Mouse (Mus musculus): ENCODE measurements at regions not wholly inside any gene's neighbourhood (a gene's known extent, or its start where the extent isn't known, plus 50 kb on each side); places are given as distances from the start of the nearest gene placed in this dataset.

GRCm38 (mm10) chr1:39106372-39106643 lies 87.2 kb upstream of the Npas2 start:
- dilution Hi-C loops (cut with MboI; ENCODE audit: extremely low pct_ligation_motif_present, extremely low pct_unique_long_range_greater_than_20kb, low sequenced_read_pairs) (no loop called here), in situ Hi-C loops (cut with MboI; ENCODE audit: low pct_ligation_motif_present, low pct_unique_long_range_greater_than_20kb, low sequenced_read_pairs) (no loop called here)
- no peak overlapping the region for H3K4me3 ChIP-seq (replicated peaks in 1 of 3; ENCODE audit: low read depth in 2 of 3, low read length in 2 of 3, poor library complexity in 1 of 3)
- H3K79me2 ChIP-seq (replicated peaks; ENCODE audit: control insufficient read depth, extremely low read depth, insufficient read depth, poor library complexity, severe bottlenecking): no peaks in the 10 kb centered on the region
- no peak overlapping the region for H3K27ac ChIP-seq (ENCODE audit: insufficient read depth, low read depth)
- DNase-seq (ENCODE audit: extremely low read depth): no peak
- H3K9me3 ChIP-seq (replicated peaks; ENCODE audit: low read length): no peaks in the 10 kb centered on the region
- H3K9ac ChIP-seq (ENCODE audit: insufficient read depth, low read depth): no peak overlapping the region
- no peaks in the 10 kb centered on the region for H3K36me3 ChIP-seq (replicated peaks in 1 of 2; ENCODE audit: control insufficient read depth in 1 of 2, insufficient read depth in 1 of 2, low read length in 1 of 2)
- peaks cover 0 to 3% of the 10 kb centered on the region in 2 experiments; a peak in 1 of 4 replicates for H3K4me1 ChIP-seq (ENCODE audit: control insufficient read depth in 1 of 2, insufficient read depth in 2 of 2)
- H3K27me3 ChIP-seq (replicated peaks): no peaks in the 10 kb centered on the region
- TF ChIP-seq RCOR1 (conservative IDR thresholded peaks at IDR 0.05; ENCODE audit: low read depth, low read length) (no peak), SIN3A (IDR thresholded peaks at IDR 0.05; ENCODE audit: low read length) (no peak), TBP (conservative IDR thresholded peaks at IDR 0.05; ENCODE audit: low read depth, low read length) (no peak), MAZ (IDR thresholded peaks at IDR 0.05; ENCODE audit: low read depth, low read length) (no peak), TCF12 (IDR thresholded peaks at IDR 0.05; ENCODE audit: low read depth, low read length) (no peak), NELFE (IDR thresholded peaks at IDR 0.05; ENCODE audit: low read depth, low read length) (no peak), PAX5 (IDR thresholded peaks at IDR 0.05; ENCODE audit: low read length) (no peak), JUN (IDR thresholded peaks at IDR 0.05; ENCODE audit: insufficient read depth, low read depth, low read length) (no peak), MYC (IDR thresholded peaks at IDR 0.05; ENCODE audit: low read depth, low read length) (no peak), MAFK (IDR thresholded peaks at IDR 0.05; ENCODE audit: insufficient replicate concordance, low read length) (no peak), GABPA (IDR thresholded peaks at IDR 0.05; ENCODE audit: insufficient replicate concordance, low read depth, low read length) (no peak)
- no peak overlapping the region for H3K4me2 ChIP-seq (ENCODE audit: insufficient read depth, low read depth, poor library complexity, severe bottlenecking)

GRCm38 (mm10) chr1:39106650-39107049 lies 86.9 kb upstream of the Npas2 start:
- no peak overlapping the region for H3K4me2 ChIP-seq (ENCODE audit: insufficient read depth, low read depth, poor library complexity, severe bottlenecking)
- no peaks in the 10 kb centered on the region for H3K27me3 ChIP-seq (replicated peaks)
- H3K36me3 ChIP-seq (replicated peaks in 1 of 2; ENCODE audit: control insufficient read depth in 1 of 2, insufficient read depth in 1 of 2, low read length in 1 of 2): no peaks in the 10 kb centered on the region
- H3K9me3 ChIP-seq (replicated peaks; ENCODE audit: low read length): no peaks in the 10 kb centered on the region
- H3K9ac ChIP-seq (ENCODE audit: insufficient read depth, low read depth): no peak overlapping the region
- H3K27ac ChIP-seq (ENCODE audit: insufficient read depth, low read depth): no peak overlapping the region
- in situ Hi-C loops (cut with MboI; ENCODE audit: low pct_ligation_motif_present, low pct_unique_long_range_greater_than_20kb, low sequenced_read_pairs) (no loop called here), dilution Hi-C loops (cut with MboI; ENCODE audit: extremely low pct_ligation_motif_present, extremely low pct_unique_long_range_greater_than_20kb, low sequenced_read_pairs) (no loop called here)
- no peak for DNase-seq (ENCODE audit: extremely low read depth)
- peaks cover 0 to 3% of the 10 kb centered on the region in 2 experiments; a peak in 1 of 4 replicates for H3K4me1 ChIP-seq (ENCODE audit: control insufficient read depth in 1 of 2, insufficient read depth in 2 of 2)
- H3K4me3 ChIP-seq (replicated peaks in 1 of 3; ENCODE audit: low read depth in 2 of 3, low read length in 2 of 3, poor library complexity in 1 of 3): no peak overlapping the region
- TF ChIP-seq UBTF (IDR thresholded peaks at IDR 0.05; ENCODE audit: low read depth, low read length): no peak
- no peak for TF ChIP-seq E2F4 (IDR thresholded peaks at IDR 0.05; ENCODE audit: insufficient replicate concordance, low read depth, low read length)
- no peak for TF ChIP-seq ZMIZ1 (IDR thresholded peaks at IDR 0.05; ENCODE audit: low read depth, low read length)
- no peak for TF ChIP-seq JUND (conservative IDR thresholded peaks at IDR 0.05; ENCODE audit: low read depth, low read length)
- no peak for TF ChIP-seq MXI1 (IDR thresholded peaks at IDR 0.05; ENCODE audit: low read depth, low read length)
- TF ChIP-seq USF1 (IDR thresholded peaks at IDR 0.05; ENCODE audit: low read depth, low read length): no peak
- no peak for TF ChIP-seq GABPA (IDR thresholded peaks at IDR 0.05; ENCODE audit: insufficient replicate concordance, low read depth, low read length)
- no peak for TF ChIP-seq CHD1 (IDR thresholded peaks at IDR 0.05; ENCODE audit: low read depth, low read length)
- no peak for TF ChIP-seq SMC3 (IDR thresholded peaks at IDR 0.05; ENCODE audit: low read depth, low read length)
- no peak for TF ChIP-seq USF2 (conservative IDR thresholded peaks at IDR 0.05; ENCODE audit: low read depth, low read length)
- no peak for TF ChIP-seq IRF4 (IDR thresholded peaks at IDR 0.05; ENCODE audit: low read depth, low read length)
- H3K79me2 ChIP-seq (replicated peaks; ENCODE audit: control insufficient read depth, extremely low read depth, insufficient read depth, poor library complexity, severe bottlenecking): no peaks in the 10 kb centered on the region
